Mouse (Mus musculus): Measurements from ENCODE around the gene P2rx4.
A peak's percentile ranks its signal among the peaks of the same experiment; 100 is the strongest.

P2rx4 gene

GRCm38 (mm10) chr5:122704571-122704970 is 2.8 kb upstream of the P2rx4 start:
- peak; percentile 33 for DNase-seq

GRCm38 (mm10) chr5:122705174-122705573 is 2.2 kb upstream of the P2rx4 start:
- no peak for DNase-seq

- DNase-seq = no peak
Measured at GRCm38 (mm10) chr5:122706917-122707275, 448 bp upstream of the P2rx4 start.

GRCm38 (mm10) chr5:122708819-122709218 is 1.5 kb downstream of the P2rx4 start:
- no peak for DNase-seq

GRCm38 (mm10) chr5:122715723-122716122 is 8.4 kb downstream of the P2rx4 start:
- no peak for DNase-seq

GRCm38 (mm10) chr5:122716793-122717192 is 9.4 kb downstream of the P2rx4 start:
- DNase-seq = no peak

GRCm38 (mm10) chr5:122718400-122718799 is 11.1 kb downstream of the P2rx4 start:
- no peak for DNase-seq

- no peak for DNase-seq
Measured at GRCm38 (mm10) chr5:122719168-122719567, 11.8 kb downstream of the P2rx4 start.

GRCm38 (mm10) chr5:122725453-122725852 is 18.1 kb downstream of the P2rx4 start:
- DNase-seq = no peak

GRCm38 (mm10) chr5:122726068-122726467 is 18.7 kb downstream of the P2rx4 start:
- peak; percentile 80 for DNase-seq

- no peak for DNase-seq
Measured at GRCm38 (mm10) chr5:122726595-122726994, 19.3 kb downstream of the P2rx4 start.

- no peak for DNase-seq
Measured at GRCm38 (mm10) chr5:122727096-122727495, 19.8 kb downstream of the P2rx4 start.

GRCm38 (mm10) chr5:122730776-122731175 is 23.4 kb downstream of the P2rx4 start:
- DNase-seq = peak; percentile 16

- DNase-seq = peak; percentile 66
Measured at GRCm38 (mm10) chr5:122731321-122731720, 24.0 kb downstream of the P2rx4 start.

GRCm38 (mm10) chr5:122731991-122732673 is 24.8 kb downstream of the P2rx4 start:
- DNase-seq = peak; percentile 43

- DNase-seq = no peak
Measured at GRCm38 (mm10) chr5:122733881-122734280, 26.5 kb downstream of the P2rx4 start.

GRCm38 (mm10) chr5:122735853-122736252 is 28.5 kb downstream of the P2rx4 start:
- DNase-seq = no peak

- DNase-seq = no peak
Measured at GRCm38 (mm10) chr5:122736761-122737160, 29.4 kb downstream of the P2rx4 start.

GRCm38 (mm10) chr5:122743880-122744422 is 36.6 kb downstream of the P2rx4 start:
- no peak for DNase-seq

GRCm38 (mm10) chr5:122747950-122748349 is 40.6 kb downstream of the P2rx4 start:
- DNase-seq = no peak

- no peak for DNase-seq
Measured at GRCm38 (mm10) chr5:122754477-122754876, 47.1 kb downstream of the P2rx4 start.

- no peak for DNase-seq
Measured at GRCm38 (mm10) chr5:122755620-122756019, 48.3 kb downstream of the P2rx4 start.

- DNase-seq = no peak
Measured at GRCm38 (mm10) chr5:122756144-122756543, 48.8 kb downstream of the P2rx4 start.

- DNase-seq = peak; percentile 55
Measured at GRCm38 (mm10) chr5:122756680-122757079, 49.3 kb downstream of the P2rx4 start.
